Mouse (Mus musculus) cortical plate, adult 2 months (tissue): ENCODE measurements around the gene Hoga1.

Source experiments
- CTCF ChIP-seq: fragments of 200-500 bp; IDR thresholded peaks from 2 replicates; pipeline ENCODE4 v1.5.1; 2011; ENCODE audit warnings: mild to moderate bottlenecking, control low read depth, low read length; ENCODE audit not compliant: insufficient read depth; ENCODE audit errors: extremely low read depth
- POLR2A ChIP-seq: fragments of 200-500 bp; IDR thresholded peaks from 2 replicates; pipeline ENCODE4 v1.6.1; 2011; ENCODE audit warnings: mild to moderate bottlenecking, low read length, control low read depth; ENCODE audit not compliant: insufficient read depth; ENCODE audit errors: extremely low read depth

DNA sequence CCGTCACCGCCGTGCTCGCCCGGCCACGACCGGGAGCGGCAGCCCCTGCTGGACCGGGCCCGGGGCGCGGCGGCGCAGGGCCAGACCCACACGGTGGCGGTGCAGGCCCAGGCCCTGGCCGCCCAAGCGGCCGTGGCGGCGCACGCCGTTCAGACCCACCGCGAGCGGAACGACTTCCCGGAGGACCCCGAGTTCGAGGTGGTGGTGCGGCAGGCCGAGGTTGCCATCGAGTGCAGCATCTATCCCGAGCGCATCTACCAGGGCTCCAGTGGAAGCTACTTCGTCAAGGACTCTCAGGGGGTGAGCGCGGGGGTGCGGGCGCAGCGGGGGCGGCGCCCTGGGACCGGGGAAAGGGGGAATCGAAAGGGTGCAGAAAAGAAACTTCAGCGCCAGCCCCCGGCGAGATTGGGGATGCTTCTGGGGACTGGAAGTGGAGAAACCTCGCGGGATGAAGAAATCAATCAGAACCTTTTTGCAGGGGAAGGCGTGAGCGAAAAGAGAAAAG is 45.3 kb downstream of the Hoga1 start:
- no peak for TF ChIP-seq CTCF
- no peak for TF ChIP-seq POLR2A
